Mouse (Mus musculus): ENCODE results near the gene 2410004B18Rik. TPM values are rescaled to one million over a fixed set of nuclear protein-coding genes. Genes with fewer than 3 reads are reported as not detected.

Gene 2410004B18Rik
- polyA plus RNA-seq (2012; ENCODE audit: low replicate concordance): 23.6 and 33.4 TPM in 2 replicates

GRCm38 (mm10) chr3:145937505-145938404, at the start of gene 2410004B18Rik:
2410004B18Rik (plus strand) TSS chr3:145938014.

GRCm38 (mm10) chr3:145922019-145922854, 15.6 kb upstream of the 2410004B18Rik start, which contains the start of gene Bcl10:
Bcl10 (plus strand) TSS chr3:145922804.

GRCm38 (mm10) chr3:145987268-145987969, 49.6 kb downstream of the 2410004B18Rik start, which contains the start of gene Syde2:
Syde2 (plus strand) TSS chr3:145987870.

Other genes starting within 250 kb of the 2410004B18Rik start
- gene Ddah1, start 179.3 kb upstream of the 2410004B18Rik start, polyA plus RNA-seq (2012; ENCODE audit: low replicate concordance): 0.09 TPM in 1 of 2 replicates, not detected in the other
- 5.8 and 7.9 TPM in 2 replicates for gene Bcl10, start 15.2 kb upstream of the 2410004B18Rik start, polyA plus RNA-seq (2012; ENCODE audit: low replicate concordance)
- gene Syde2, start 49.9 kb downstream of the 2410004B18Rik start, polyA plus RNA-seq (2012; ENCODE audit: low replicate concordance): 0.43 and 1.2 TPM in 2 replicates
- not detected in 2 replicates for gene Wdr63, start 170.1 kb downstream of the 2410004B18Rik start, polyA plus RNA-seq (2012; ENCODE audit: low replicate concordance)
- gene Mcoln3, start 179.4 kb downstream of the 2410004B18Rik start, polyA plus RNA-seq (2012; ENCODE audit: low replicate concordance): 0.14 TPM in 1 of 2 replicates, not detected in the other
- 0.22 TPM in 1 of 2 replicates, not detected in the other for gene Mcoln2, start 211.8 kb downstream of the 2410004B18Rik start, polyA plus RNA-seq (2012; ENCODE audit: low replicate concordance)

Measured in leukemia stem cell, adult 10-12 weeks (primary cell).